Mouse (Mus musculus): ENCODE measurements around the gene Tspan18.

DNA sequence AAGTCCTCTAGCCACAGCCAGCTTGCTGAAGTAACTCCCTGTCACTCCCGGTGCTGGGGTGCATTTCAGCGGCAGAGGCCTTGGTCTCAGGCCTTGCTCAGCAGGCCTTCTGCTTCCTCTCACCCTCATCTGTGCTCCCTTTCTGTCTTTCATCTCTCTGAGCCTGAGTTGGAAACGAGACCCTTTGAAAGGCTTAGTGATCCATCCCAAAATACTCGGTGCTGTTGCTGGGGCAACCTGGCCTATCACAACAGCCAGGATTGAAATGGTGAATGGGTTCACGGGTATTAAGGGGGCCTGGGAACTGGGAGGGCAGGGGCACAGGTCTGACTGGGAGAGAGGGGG, 105.9 kb downstream of the Tspan18 start:
- TF ChIP-seq GATA1 (IDR thresholded peaks at IDR 0.05; ENCODE audit: borderline replicate concordance, low read length) (no peak), FLI1 (IDR thresholded peaks at IDR 0.05; ENCODE audit: low read length) (no peak)
